24 mouse cellular contexts compared by ENCODE assay signal in genomic region chr2:134894776-134895175, GRCm38 (mm10).
DNase-seq lines count a peak whose midpoint lies in the region; ATAC-seq and TF ChIP-seq lines count a peak whose summit lies in the region.
"Had no signal": no experiment of that assay in that cellular context is flagged by ENCODE, and none has a peak within 500 bp of the region (broad histone marks: within the 10 kb centered on the region; RNA-seq: fewer than 3 reads in every experiment).

No protein-coding gene starts in this region.

- no peak for TF ChIP-seq EP300 in lung, postnatal 0 days (IDR thresholded peaks at IDR 0.05)

- no peak overlapping the region for H3K27ac ChIP-seq in forebrain, embryonic 14.5 days (ENCODE audit: low read depth, low read length)
- no peak overlapping the region for H3K27ac ChIP-seq in forebrain, embryonic 10.5 days
- peak overlapping the region; percentile 2; the same call in 1 of the 2 replicates for H3K27ac ChIP-seq in layer of hippocampus, adult 2 months
- H3K27ac ChIP-seq in lung, postnatal 0 days (ENCODE audit: low read length), result no peak overlapping the region
- H3K27ac ChIP-seq: embryonic facial prominence, embryonic 12.5 days; embryonic facial prominence, embryonic 15.5 days; forebrain, embryonic 15.5 days had no signal

- no peak for ATAC-seq in forebrain, embryonic 14.5 days
- ATAC-seq in lung, postnatal 0 days, result peak; percentile 41; the same call in 1 of the 2 replicates
- ATAC-seq: activated CD4-positive, CD25-positive, alpha-beta regulatory T cell, adult 4 months; forebrain, embryonic 15.5 days; Patski had no signal

- H3K9me3 ChIP-seq in forebrain, embryonic 14.5 days (replicated peaks; ENCODE audit: control insufficient read depth, low read length), result no peaks in the 10 kb centered on the region
- no peaks in the 10 kb centered on the region for H3K9me3 ChIP-seq in forebrain, embryonic 10.5 days
- no peaks in the 10 kb centered on the region for H3K9me3 ChIP-seq in lung, postnatal 0 days (ENCODE audit: low read length)
- H3K9me3 ChIP-seq: embryonic facial prominence, embryonic 12.5 days; embryonic facial prominence, embryonic 15.5 days; forebrain, embryonic 15.5 days had no signal

- H3K4me3 ChIP-seq in forebrain, embryonic 14.5 days (ENCODE audit: low read depth, low read length), result no peak overlapping the region
- H3K4me3 ChIP-seq in forebrain, embryonic 10.5 days, result no peak overlapping the region
- no peak overlapping the region for H3K4me3 ChIP-seq in layer of hippocampus, adult 2 months
- no peak overlapping the region for H3K4me3 ChIP-seq in lung, postnatal 0 days (ENCODE audit: low read depth, low read length)
- H3K4me3 ChIP-seq in lung, adult 2 months (replicated peaks; ENCODE audit: extremely low read depth, low read depth, low read length), result no peak overlapping the region
- H3K4me3 ChIP-seq: embryonic facial prominence, embryonic 12.5 days; embryonic facial prominence, embryonic 15.5 days; erythroblast, embryonic 14.5 days; forebrain, embryonic 15.5 days had no signal

- no peaks in the 10 kb centered on the region for H3K4me1 ChIP-seq in forebrain, embryonic 14.5 days (ENCODE audit: control insufficient read depth, insufficient read depth, low read length)
- H3K4me1 ChIP-seq in forebrain, embryonic 10.5 days, result no peaks in the 10 kb centered on the region
- H3K4me1 ChIP-seq in lung, postnatal 0 days (ENCODE audit: insufficient read depth, low read depth, low read length), result no peaks in the 10 kb centered on the region
- H3K4me1 ChIP-seq in lung, adult 2 months (ENCODE audit: control insufficient read depth, insufficient read depth, low read length), result no peaks in the 10 kb centered on the region
- H3K4me1 ChIP-seq: embryonic facial prominence, embryonic 15.5 days; forebrain, embryonic 15.5 days had no signal

- TF ChIP-seq POLR2A in lung, adult 2 months (IDR thresholded peaks at IDR 0.05; ENCODE audit: borderline replicate concordance, extremely low read depth, low read depth, low read length), result no peak
- no peak for TF ChIP-seq POLR2A in brain, embryonic 14.5 days (IDR thresholded peaks at IDR 0.05; ENCODE audit: borderline replicate concordance, extremely low read depth, insufficient read depth, insufficient read length, poor library complexity, severe bottlenecking)

- 77% methylated on average over 4 of the region's 4 CpGs for WGBS in forebrain, embryonic 14.5 days
- 93% methylated on average over 4 of the region's 4 CpGs for WGBS in forebrain, embryonic 10.5 days
- WGBS in lung, postnatal 0 days, result 66% methylated on average over 4 of the region's 4 CpGs
- WGBS in lung, adult 2 months, result 79% methylated on average over 4 of the region's 4 CpGs

- H3K36me3 ChIP-seq in forebrain, embryonic 14.5 days (ENCODE audit: control insufficient read depth, insufficient read depth, low read length), result no peaks in the 10 kb centered on the region
- no peaks in the 10 kb centered on the region for H3K36me3 ChIP-seq in forebrain, embryonic 10.5 days (replicated peaks)
- no peaks in the 10 kb centered on the region for H3K36me3 ChIP-seq in lung, postnatal 0 days (ENCODE audit: insufficient read depth, low read length)
- H3K36me3 ChIP-seq: embryonic facial prominence, embryonic 12.5 days; embryonic facial prominence, embryonic 15.5 days; forebrain, embryonic 15.5 days had no signal

- no peak overlapping the region for H3K4me2 ChIP-seq in forebrain, embryonic 14.5 days (ENCODE audit: low read length)
- H3K4me2 ChIP-seq in lung, postnatal 0 days (replicated peaks; ENCODE audit: low read depth, low read length), result no peak overlapping the region
- H3K4me2 ChIP-seq: embryonic facial prominence, embryonic 12.5 days; embryonic facial prominence, embryonic 15.5 days; forebrain, embryonic 15.5 days had no signal

- no peak overlapping the region for H3K9ac ChIP-seq in forebrain, embryonic 14.5 days (ENCODE audit: low read length)
- H3K9ac ChIP-seq in lung, postnatal 0 days (replicated peaks; ENCODE audit: low read depth), result no peak overlapping the region
- H3K9ac ChIP-seq: embryonic facial prominence, embryonic 12.5 days; embryonic facial prominence, embryonic 15.5 days; forebrain, embryonic 15.5 days had no signal

- H3K27me3 ChIP-seq in forebrain, embryonic 14.5 days (replicated peaks; ENCODE audit: control insufficient read depth, insufficient read depth, low read length), result no peaks in the 10 kb centered on the region
- no peaks in the 10 kb centered on the region for H3K27me3 ChIP-seq in forebrain, embryonic 10.5 days (ENCODE audit: poor library complexity, severe bottlenecking)
- no peaks in the 10 kb centered on the region for H3K27me3 ChIP-seq in lung, postnatal 0 days (replicated peaks; ENCODE audit: insufficient read depth, low read length)
- H3K27me3 ChIP-seq: embryonic facial prominence, embryonic 12.5 days; embryonic facial prominence, embryonic 15.5 days; forebrain, embryonic 15.5 days had no signal

- DNase-seq in forebrain, embryonic 14.5 days (ENCODE audit: low spot score), result peak; percentile 45
- no peak for DNase-seq in forebrain, embryonic 10.5 days (ENCODE audit: extremely low spot score, low spot score)
- DNase-seq in layer of hippocampus, adult 2 months (ENCODE audit: low spot score in 2 of 2), result no peak
- DNase-seq in layer of hippocampus, postnatal 25 days (ENCODE audit: extremely low spot score in 1 of 2, low spot score in 1 of 2), result no peak
- DNase-seq in lung, postnatal 0 days (ENCODE audit: low spot score), result peak; percentile 51
- no peak for DNase-seq in lung, adult 2 months
- peak; percentile 67 for DNase-seq in brain, embryonic 14.5 days (ENCODE audit: low read depth)
- DNase-seq in frontal cortex, postnatal 14 days (ENCODE audit: low spot score in 2 of 2), result no peak
- DNase-seq: adrenal gland, adult 8-10 months; adrenal gland, postnatal 14 days; adrenal gland, postnatal 36 days; cerebellum, adult 11 months; cerebellum, adult 18-20 months; cerebellum, adult 8-10 months; cerebellum, adult 9-11 months; cerebellum, postnatal 14 days; cerebellum, postnatal 36 days; embryo, embryonic 11 days had no signal

- no peak for TF ChIP-seq CTCF in layer of hippocampus, adult 2 months (conservative IDR thresholded peaks at IDR 0.05)
- TF ChIP-seq CTCF in lung, postnatal 0 days (IDR thresholded peaks at IDR 0.05), result no peak
- no peak for TF ChIP-seq CTCF in lung, adult 2 months (IDR thresholded peaks at IDR 0.05; ENCODE audit: insufficient read depth, low read length)
- no peak for TF ChIP-seq CTCF in brain, embryonic 14.5 days (IDR thresholded peaks at IDR 0.05; ENCODE audit: borderline replicate concordance, extremely low read depth, insufficient read depth, insufficient read length)

Comparison
In these comparisons a context has a peak if more than half of its experiments do, and no peak if none do; other contexts are left out.
1. DNase-seq: peak in forebrain, embryonic 14.5 days (single experiment), lung, postnatal 0 days (single experiment) and brain, embryonic 14.5 days (single experiment); none in forebrain, embryonic 10.5 days (single experiment), layer of hippocampus, adult 2 months (0 of 2), layer of hippocampus, postnatal 25 days (0 of 2), lung, adult 2 months (single experiment) and frontal cortex, postnatal 14 days (0 of 2).